Mouse (Mus musculus) skeletal muscle tissue, postnatal 0 days (tissue): Measurements from ENCODE around the gene Traf2. TPM values are rescaled to one million over a fixed set of nuclear protein-coding genes. Genes with fewer than 3 reads are reported as not detected.

ENCODE experiments used
- polyA plus RNA-seq: library from polyadenylated mRNA; unstranded; fragments of >200 nt; fragmentation: Nextera tagmentation; extraction: Ambion mirVana; gene quantifications from 2 replicates; pipeline ENCODE4 v1.2.1, GENCODE M21; 2015

The Traf2 gene
- 13.9 and 15.5 TPM in 2 replicates for polyA plus RNA-seq

DNA sequence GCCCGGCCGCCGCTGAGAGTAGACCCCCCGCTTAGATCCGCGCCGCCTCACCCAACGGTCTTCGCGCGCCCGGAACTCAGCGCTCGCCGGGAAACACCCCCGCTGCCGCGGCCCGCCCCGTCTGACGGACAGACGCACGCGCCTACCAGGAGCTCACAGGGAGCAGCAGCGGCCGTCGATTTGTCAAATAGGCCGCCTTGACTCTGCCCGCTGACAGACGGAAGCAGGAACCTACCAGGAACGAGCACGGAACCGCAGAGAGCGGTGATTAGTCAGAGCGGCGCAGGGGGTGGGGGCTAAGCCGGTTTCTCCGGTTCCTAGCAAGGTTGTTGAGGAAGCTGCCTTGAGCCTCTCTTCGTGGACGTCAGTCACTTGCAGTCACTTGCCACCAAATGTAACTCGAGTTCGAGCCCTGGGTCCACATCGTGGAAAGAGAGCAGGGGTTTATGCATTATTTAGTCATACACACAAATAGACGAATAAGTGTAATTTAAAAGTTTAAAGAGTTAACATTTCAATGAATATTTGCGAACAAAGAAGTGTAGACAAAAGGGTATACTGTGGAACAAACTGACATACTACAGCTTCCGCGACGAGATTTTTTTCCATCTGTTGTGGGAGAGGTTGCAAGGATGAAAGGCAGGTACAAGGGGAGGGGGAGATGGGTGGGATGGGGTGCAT lies at the start of gene Traf2:
Gene Traf2 (minus strand): TSS at position 130 of the 681 bp plus-strand sequence.

DNA sequence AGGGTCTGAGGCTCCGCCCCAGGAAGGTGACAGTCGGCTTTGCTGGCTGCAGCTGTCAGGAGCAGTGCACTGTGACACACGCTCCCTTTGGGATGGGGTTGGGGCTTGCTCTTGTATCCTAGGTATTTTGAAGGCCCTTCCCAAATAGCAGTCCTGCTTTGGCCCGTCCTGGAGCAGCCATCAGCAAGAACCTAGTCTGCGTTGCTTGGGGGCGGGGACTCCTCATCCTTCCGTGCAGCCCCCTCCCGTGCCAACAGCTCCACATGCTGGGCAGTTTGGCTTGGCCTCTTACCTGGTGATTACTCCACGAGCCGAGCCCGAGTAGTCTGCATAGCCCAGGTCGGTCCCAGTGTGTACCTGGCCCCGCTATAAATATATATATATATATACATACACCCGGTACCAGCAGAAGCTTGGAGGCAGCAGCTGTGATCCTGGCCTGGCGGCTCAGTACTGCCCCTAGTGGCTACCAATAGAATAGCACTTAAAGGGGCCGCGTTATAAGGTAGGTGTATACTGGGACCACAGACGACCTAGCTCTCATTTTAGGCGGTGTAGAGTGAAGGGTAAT lies 34.6 kb upstream of the Traf2 start, which contains the start of gene Ajm1:
Gene Ajm1 (minus strand): TSS at position 464 of the 571 bp plus-strand sequence.

DNA sequence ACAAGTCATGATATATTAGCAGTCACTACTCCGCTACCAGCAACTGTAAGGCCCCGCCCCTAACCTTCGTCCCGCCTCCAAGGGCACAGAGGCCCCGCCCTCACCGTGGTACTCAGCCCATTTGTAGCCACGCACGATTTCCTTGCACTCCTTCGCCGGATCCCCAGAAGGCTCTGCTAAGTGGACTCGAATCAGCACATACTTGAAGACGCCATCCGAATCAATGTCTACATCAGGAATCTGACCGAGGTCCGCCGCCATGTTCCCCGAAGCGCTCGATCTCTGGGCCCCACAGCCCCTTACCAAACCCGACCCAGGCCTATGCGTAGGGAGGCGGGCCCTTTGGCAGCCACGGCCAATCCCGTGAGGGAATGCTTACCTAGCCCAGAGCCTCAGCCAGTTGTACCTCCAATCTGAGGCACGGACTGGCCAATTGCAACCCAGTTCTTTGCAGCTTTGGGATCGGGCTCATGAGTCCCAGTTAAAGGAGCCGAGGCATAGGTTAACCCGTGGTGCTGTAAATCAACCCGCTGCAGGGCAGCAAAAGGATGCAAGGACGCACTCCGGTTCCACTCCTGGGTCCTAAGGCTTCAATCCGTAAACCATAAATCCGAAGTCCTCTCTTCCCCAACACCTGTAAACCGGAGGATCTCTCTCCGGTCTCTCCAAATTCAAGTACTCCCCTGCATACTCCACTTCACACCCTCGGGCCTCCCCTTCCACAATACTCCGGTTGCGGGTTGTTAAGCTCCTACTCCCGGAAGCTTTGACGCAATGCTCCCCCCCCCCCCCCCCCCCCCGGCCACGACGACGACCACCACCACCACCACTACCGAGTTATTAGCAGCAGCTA lies 28.1 kb upstream of the Traf2 start, which contains the start of the genes Mamdc4 and Phpt1:
Gene Mamdc4 (minus strand): TSS at position 267 of the 853 bp plus-strand sequence.
Gene Phpt1 (minus strand): TSS at position 646 of the 853 bp plus-strand sequence.

DNA sequence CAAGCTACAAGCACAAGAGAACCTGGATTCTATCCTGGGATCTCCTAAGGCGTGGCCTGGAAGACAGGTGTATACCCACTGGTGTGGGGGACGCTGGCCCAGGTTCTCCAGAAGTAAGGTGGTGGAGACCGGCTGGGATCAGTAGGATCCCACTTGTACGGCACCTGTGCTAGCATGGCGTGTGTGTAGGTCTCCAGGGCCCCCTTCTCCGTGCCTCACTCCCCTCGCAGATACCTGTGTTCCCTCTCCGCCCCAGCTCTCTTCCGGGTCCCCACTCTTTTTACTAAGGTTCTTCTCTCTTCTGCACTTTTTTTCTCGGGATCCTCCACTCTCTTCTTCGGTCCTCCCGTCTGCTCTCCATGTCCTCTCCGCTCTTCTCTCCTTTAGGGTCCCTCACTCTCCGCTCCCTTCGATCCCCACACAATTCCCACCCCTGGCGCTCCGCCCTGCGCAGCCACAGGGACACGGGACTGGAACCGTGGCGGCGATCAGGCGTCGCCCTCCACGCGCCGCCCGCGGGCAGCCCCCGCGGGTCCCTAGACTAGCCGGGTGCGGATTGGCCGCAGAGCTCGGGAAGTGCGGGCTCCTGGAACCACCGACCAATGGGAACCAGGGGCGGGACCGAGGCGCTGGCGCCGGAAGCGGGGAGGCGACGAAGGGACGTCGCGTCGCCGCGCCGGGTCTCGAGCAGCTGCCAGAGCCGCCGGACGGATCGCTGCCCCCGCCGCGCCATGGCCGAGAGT lies 10.7 kb upstream of the Traf2 start, which contains the start of gene Edf1:
Gene Edf1 (plus strand): TSS at position 627 of the 743 bp plus-strand sequence.

DNA sequence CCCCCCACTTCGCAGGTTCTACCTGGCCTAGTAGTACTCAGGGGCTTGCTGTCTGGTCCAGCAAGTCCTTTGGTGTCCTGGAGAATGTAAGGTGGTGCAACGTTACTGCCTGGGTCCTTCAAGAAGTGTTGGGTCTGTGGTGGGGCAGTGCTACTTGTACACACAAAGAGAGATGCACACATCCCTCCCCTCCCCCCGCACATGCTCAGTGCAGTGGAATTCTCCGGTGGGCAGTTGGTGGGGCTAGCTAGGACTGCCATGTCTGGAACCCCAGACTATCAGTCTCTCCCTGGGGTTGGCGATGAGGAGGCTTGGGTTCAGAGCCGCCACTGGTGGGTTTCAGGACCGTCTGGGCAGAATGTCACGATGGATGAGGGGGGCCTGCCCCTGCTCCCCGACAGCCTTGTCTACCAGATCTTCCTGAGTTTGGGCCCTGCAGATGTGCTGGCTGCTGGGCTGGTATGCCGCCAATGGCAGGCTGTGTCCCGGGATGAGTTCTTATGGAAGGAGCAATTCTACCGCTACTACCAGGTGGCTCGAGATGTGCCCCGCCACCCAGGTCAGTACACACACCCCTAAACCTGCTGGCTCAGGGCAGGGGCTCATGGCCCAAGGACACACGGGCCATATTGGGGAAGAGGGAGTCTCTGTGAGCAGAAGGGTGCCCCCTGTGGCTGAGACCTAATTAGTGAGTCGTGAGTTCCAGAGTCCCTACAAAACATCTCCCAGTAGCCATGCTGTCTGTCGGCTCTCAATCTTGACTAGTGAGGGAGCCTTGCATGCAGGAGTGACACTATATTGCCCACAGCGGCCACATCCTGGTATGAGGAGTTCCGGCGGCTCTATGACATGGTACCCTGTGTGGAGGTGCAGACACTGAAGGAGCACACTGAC lies 44.9 kb downstream of the Traf2 start, which contains the start of gene C8g:
Gene C8g (minus strand): TSS at position 127 of the 894 bp plus-strand sequence.

DNA sequence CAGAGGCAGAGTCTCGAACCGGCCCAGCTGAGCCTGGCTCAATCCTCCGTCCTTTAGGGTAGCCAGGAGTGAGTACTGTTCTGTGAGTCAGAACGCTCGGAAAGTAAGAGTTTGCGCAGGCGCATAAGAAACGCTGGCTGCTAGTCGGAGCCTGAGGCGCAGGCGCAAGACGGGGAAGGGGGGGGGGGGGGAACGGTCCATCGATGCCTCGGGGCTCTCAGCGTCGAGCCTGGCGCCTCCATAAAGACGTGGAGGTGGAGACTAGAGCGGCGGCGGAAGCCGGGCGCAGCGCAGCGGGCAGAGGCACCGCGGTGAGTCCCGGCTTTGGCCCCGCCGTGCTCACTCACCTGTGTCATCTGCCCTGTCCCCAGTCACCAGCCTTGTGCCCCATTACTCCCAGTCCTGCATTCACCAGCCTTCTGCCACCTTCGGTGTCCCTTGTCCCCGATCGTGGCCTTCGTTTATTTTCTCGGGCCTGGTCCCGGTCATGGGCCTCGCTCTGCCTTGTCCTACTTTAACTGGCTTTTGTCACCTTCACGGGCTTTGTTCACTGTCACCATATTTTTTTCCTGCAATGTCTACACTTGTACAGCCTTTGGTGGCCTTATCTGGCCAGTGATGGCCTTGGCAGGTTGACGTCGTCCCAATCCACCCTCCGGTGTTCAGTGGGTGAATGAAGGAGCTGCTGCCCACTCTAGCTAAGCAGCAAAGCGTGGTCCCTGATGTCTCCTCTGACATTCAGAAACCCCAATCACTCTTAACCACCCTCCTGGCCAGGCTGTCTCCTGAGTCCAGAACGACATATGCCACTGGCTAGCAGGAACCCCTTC lies 45.9 kb downstream of the Traf2 start, which contains the start of gene Fbxw5:
Gene Fbxw5 (plus strand): TSS at position 175 of the 830 bp plus-strand sequence.

DNA sequence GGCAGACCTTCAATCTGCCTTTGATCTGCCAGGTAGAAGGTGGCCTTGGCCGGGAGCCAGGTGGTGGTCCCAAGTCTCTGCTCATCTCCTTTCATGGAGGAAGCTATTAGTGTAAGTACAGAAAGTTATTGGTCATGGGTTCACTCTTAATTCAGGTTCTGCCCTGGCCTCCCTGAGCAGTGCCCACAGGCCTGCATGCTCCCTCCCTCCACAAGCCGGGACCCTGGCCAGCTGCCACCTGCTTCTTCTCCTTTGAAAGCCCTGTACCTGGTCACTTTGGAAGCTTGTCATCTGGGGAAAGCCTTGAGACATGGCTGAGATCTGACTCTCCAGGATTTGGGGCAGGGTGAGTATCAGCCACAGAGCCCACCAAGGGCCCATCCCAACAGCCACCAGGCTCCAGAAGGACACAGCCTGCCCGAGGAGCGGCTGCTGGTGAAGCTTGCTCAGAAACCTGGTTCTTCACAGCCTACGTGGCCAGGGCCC lies 53.2 kb downstream of the Traf2 start, which contains the start of gene Lcn12:
Gene Lcn12 (minus strand): TSS at position 436 of the 486 bp plus-strand sequence.

DNA sequence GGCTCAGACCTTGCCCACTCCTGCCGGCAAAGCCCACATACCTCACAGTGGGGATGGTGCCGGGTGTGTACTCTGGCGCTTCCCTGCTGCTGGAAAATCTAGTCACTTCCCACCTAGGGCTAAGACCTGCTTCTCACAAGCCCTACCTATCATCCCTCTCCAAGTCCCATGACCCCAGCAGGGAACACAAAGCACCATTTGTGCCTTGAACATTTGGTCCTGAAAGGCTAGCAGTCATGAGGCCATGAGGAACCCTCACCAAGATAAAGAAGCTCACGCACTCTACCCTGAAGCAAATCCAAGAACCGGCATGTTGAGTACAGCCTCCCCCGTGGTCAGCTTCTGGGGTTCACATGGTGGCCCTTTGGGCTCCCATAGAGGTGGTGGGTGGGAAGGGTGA lies 76.8 kb downstream of the Traf2 start, which contains the start of gene Ptgds:
Gene Ptgds (minus strand): TSS at position 78 of the 400 bp plus-strand sequence.

Other genes with a start within 250 kb of the Traf2 start
- not detected in 2 replicates for gene Grin1, start 227.8 kb downstream of the Traf2 start, polyA plus RNA-seq
- 29.6 and 33.0 TPM in 2 replicates for gene Man1b1, start 214.6 kb downstream of the Traf2 start, polyA plus RNA-seq
- gene Dpp7, start 190.6 kb downstream of the Traf2 start, polyA plus RNA-seq, result 8.7 and 10.9 TPM in 2 replicates
- gene Uap1l1, start 181.3 kb downstream of the Traf2 start, polyA plus RNA-seq, result 12.4 and 16.8 TPM in 2 replicates
- 5.8 and 6.4 TPM in 2 replicates for gene Sapcd2, start 174.6 kb downstream of the Traf2 start, polyA plus RNA-seq
- gene Entpd2, start 151.1 kb downstream of the Traf2 start, polyA plus RNA-seq, result 30.8 and 32.7 TPM in 2 replicates
- gene Npdc1, start 147.6 kb downstream of the Traf2 start, polyA plus RNA-seq, result 19.3 and 28.5 TPM in 2 replicates
- gene Fut7, start 123.7 kb downstream of the Traf2 start, polyA plus RNA-seq, result 0.06 TPM in 1 of 2 replicates, not detected in the other
- gene Abca2, start 118.2 kb downstream of the Traf2 start, polyA plus RNA-seq, result 1.2 and 1.6 TPM in 2 replicates
- 1.0 and 6.2 TPM in 2 replicates for gene Clic3, start 90.1 kb downstream of the Traf2 start, polyA plus RNA-seq
- gene Paxx, start 85.8 kb downstream of the Traf2 start, polyA plus RNA-seq, result 56.6 and 62.1 TPM in 2 replicates
- 11.8 and 13.3 TPM in 2 replicates for gene Ptgds, start 76.9 kb downstream of the Traf2 start, polyA plus RNA-seq
- gene Lcn12, start 53.0 kb downstream of the Traf2 start, polyA plus RNA-seq, result not detected in 2 replicates
- 56.1 and 56.8 TPM in 2 replicates for gene Fbxw5, start 46.2 kb downstream of the Traf2 start, polyA plus RNA-seq
- gene C8g, start 45.2 kb downstream of the Traf2 start, polyA plus RNA-seq, result 2.9 and 4.1 TPM in 2 replicates
- 314 and 359 TPM in 2 replicates for gene Edf1, start 10.9 kb upstream of the Traf2 start, polyA plus RNA-seq
- gene Mamdc4, start 27.9 kb upstream of the Traf2 start, polyA plus RNA-seq, result 0.45 and 0.50 TPM in 2 replicates
- 93.0 and 102 TPM in 2 replicates for gene Phpt1, start 28.3 kb upstream of the Traf2 start, polyA plus RNA-seq
- 0.18 TPM in 1 of 2 replicates, not detected in the other for gene Ajm1, start 34.8 kb upstream of the Traf2 start, polyA plus RNA-seq
- 37.7 TPM in 2 replicates for gene Rabl6, start 61.6 kb upstream of the Traf2 start, polyA plus RNA-seq
- gene Ccdc183, start 70.7 kb upstream of the Traf2 start, polyA plus RNA-seq, result 0.35 and 0.42 TPM in 2 replicates
- 22.0 and 25.0 TPM in 2 replicates for gene Tmem141, start 75.1 kb upstream of the Traf2 start, polyA plus RNA-seq
- 12.6 and 21.8 TPM in 2 replicates for gene Fcna, start 81.1 kb upstream of the Traf2 start, polyA plus RNA-seq
- gene Lcn8, start 106.2 kb upstream of the Traf2 start, polyA plus RNA-seq, result not detected in 2 replicates
- gene Lcn5, start 111.0 kb upstream of the Traf2 start, polyA plus RNA-seq, result not detected in 2 replicates
- not detected in 2 replicates for gene Lcn6, start 129.8 kb upstream of the Traf2 start, polyA plus RNA-seq
- not detected in 2 replicates for gene Lcn10, start 135.8 kb upstream of the Traf2 start, polyA plus RNA-seq
- gene Obp2a, start 153.1 kb upstream of the Traf2 start, polyA plus RNA-seq, result not detected in 2 replicates
- gene Bmyc, start 159.8 kb upstream of the Traf2 start, polyA plus RNA-seq, result 41.4 and 46.9 TPM in 2 replicates
- not detected in 2 replicates for gene Obp2b, start 190.1 kb upstream of the Traf2 start, polyA plus RNA-seq
- not detected in 2 replicates for gene Lcn3, start 218.6 kb upstream of the Traf2 start, polyA plus RNA-seq
- not detected in 2 replicates for gene Lcn11, start 230.1 kb upstream of the Traf2 start, polyA plus RNA-seq
- not detected in 2 replicates for gene Gm13539, start 235.3 kb upstream of the Traf2 start, polyA plus RNA-seq